Mouse (Mus musculus) spleen, adult 2 months (tissue): ENCODE results near the gene Glp1r.

Experiments
- CTCF ChIP-seq: fragments of 200-500 bp; IDR thresholded peaks from 2 replicates; pipeline ENCODE4 v1.5.1; 2011; ENCODE audit warnings: mild to moderate bottlenecking, inconsistent platforms; ENCODE audit not compliant: insufficient read depth, insufficient read length, insufficient replicate concordance; ENCODE audit errors: extremely low read depth
- POLR2A ChIP-seq: fragments of 200-500 bp; IDR thresholded peaks from 2 replicates; pipeline ENCODE4 v1.6.1; 2011; ENCODE audit warnings: low read depth, low read length, inconsistent platforms

GRCm38 (mm10) chr17:30978556-30978955 lies 76.9 kb downstream of the Glp1r start:
- TF ChIP-seq CTCF (no peak), POLR2A (no peak)
